Mouse (Mus musculus): ENCODE data around the gene Tas2r135. TPM values are rescaled to one million over a fixed set of nuclear protein-coding genes. Genes with fewer than 3 reads are reported as not detected.

Gene Tas2r135
- total RNA-seq, 4 experiments from 2014 or later = 1.00 to 5.7 (median 2.6) TPM

GRCm38 (mm10) chr6:42374701-42375100, 30.5 kb upstream of the Tas2r135 start:
- no peak for DNase-seq

DNA sequence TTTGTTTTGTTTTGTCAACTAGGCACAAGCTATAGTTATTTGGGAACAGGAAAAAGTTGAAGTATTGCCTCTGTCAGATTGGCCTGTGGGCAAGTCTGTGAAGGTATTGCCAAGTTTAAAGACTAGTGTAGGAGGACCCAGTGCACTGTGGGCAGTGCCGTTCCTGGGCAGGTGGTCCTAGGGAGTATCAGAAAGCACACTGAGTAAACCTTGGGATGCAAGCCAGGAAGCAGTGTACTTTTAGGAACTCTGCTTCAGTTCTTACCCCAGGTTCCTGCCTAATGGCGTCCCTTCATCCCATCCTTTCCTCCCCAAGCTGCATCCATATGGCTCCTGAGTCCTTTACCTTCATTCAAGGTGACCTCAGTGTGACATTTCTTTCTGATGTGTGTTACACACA, 30.1 kb upstream of the Tas2r135 start:
- no peak for DNase-seq

- no peak for DNase-seq
These were observed 29.2 kb upstream of the Tas2r135 start for GRCm38 (mm10) chr6:42376016-42376415.

- no peak for DNase-seq
These were observed 28.7 kb upstream of the Tas2r135 start for GRCm38 (mm10) chr6:42376504-42377019.

DNA sequence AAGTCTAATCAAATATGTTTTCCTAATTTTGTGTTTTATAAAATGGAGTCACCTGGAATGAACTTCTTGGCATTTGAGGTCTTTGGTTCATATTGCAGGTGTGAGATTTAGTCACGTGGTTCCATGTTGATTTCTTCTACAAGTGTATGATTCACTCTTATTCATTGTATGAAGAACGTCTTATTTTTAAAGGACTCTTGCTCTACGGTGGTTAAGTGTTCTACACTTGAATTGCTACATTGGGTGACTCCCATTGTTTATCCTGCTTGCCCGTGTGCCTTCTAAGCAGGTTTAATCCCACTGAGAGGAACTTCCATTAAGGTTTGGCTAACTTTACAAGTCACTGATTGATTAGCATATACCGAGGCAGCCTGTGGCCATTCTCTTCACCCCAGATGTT, 28.0 kb upstream of the Tas2r135 start:
- DNase-seq = no peak

DNA sequence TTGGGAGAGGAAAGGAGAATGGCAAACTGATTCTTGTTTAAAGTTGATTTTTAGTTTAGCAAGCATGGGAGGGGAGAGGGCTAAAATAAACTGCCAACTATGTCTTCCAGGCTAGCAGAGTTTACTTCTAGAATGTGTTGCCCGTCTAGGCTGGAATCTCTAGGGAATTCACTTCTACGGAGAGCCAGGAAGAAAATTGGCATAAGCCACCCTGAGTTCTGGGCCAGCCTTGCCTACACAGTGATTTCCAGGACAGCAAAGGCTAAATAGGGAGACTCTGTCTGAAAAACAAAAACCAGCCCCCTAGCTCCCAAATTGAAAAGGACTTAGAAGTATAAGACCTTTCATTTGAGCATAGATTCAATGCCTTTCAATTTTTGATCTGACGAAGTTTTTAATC, 25.7 kb upstream of the Tas2r135 start:
- no peak for DNase-seq

DNA sequence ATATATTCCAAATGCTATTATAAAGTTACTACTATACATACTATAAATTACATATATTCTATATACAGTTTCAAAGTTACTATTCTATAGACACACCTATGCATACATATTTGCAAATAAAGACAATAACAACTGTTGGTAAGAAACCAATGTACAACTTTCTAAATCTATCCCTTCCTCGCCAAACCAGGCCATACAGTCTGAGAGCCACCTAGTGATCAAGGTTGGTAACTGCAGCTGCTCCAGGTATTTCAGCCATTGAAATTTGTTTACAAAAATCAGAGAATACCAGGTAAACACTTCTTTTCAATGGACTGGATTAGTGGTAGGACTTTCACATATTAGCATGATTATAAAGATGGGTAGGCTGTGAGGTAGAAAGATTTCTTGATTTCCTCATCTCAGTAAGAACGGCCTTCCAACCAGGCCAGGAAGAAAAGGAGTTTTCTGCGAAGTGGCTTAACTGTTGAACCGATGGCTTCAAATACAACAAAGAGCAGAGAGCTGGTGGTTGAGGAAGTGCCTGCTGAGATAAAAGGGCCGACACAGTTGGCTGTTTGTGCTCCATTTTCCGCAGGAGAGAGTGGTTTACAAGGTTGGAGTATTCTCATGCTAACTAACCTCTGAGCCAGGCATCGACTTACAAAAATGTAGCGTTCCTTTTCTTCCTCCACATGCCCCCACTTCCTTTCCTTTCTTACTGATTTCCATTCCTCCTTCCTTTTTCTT, 24.7 kb upstream of the Tas2r135 start:
- DNase-seq = no peak

DNA sequence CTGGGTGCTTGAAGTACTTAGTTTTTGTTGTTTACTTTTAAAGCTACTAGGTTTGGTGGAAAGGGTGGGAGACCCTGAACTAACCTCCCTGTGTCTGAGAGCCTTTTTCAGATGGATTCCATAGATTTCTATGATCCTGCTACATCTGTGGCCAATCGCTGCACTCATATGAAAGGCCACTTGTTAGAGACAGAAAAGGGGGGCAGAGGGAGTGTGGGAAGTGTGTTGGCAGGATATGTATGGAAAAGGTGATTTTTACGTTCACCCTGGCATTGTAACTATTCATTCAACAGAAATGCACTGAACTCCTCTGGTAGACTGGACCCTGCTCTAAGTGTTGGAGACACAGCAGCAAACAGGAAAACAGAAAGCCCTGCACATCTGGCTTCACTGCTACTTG, 24.0 kb upstream of the Tas2r135 start:
- DNase-seq = no peak

GRCm38 (mm10) chr6:42381916-42382381, 23.3 kb upstream of the Tas2r135 start:
- no peak for DNase-seq

DNA sequence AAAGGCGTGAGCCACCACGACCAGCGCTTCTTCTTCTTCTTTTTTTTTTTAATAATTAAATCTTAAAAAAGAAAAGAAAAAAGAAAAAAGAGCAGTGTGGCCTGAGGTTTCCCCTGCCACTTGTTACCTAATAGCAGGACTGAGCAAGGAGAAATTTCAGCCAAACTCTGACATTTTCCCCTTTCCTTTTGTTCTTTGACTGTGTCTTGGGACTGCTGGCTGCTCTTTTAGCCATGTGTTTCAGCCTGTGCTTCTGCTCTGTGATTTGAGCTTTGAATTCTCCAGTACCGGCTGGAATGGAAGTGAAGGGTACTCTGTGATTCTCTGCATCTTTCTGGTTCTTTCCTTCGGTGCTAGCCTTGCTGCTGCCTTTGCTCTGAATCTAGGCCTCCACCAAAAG, 21.9 kb upstream of the Tas2r135 start:
- DNase-seq = no peak

GRCm38 (mm10) chr6:42385635-42386034, 19.6 kb upstream of the Tas2r135 start:
- no peak for DNase-seq

DNA sequence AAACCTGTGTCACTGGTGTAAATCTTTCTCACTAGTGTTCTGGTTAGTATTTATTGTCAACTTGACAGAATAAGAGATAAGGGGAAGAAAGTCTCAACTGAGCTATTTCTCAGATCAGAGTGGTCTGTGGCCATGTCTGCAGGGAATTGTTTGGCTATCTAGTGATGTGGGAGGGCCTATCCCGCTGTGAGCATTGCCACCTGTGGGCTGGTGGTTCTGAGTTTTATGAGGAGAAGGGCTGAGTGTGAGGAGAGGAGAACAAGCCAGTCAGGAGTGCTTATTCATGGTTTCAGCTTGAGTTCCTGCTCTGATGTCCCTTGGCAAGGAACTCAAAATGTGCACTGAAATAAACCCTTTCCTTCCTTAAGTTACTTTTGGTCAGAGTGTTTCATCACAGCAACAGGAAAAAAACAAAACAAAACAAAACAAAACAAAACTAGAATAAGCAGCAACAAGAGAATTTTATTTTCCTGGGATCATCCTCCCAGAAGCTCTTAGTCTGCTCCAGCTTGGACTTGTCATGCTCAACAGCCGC, 13.4 kb upstream of the Tas2r135 start:
- no peak for DNase-seq

DNA sequence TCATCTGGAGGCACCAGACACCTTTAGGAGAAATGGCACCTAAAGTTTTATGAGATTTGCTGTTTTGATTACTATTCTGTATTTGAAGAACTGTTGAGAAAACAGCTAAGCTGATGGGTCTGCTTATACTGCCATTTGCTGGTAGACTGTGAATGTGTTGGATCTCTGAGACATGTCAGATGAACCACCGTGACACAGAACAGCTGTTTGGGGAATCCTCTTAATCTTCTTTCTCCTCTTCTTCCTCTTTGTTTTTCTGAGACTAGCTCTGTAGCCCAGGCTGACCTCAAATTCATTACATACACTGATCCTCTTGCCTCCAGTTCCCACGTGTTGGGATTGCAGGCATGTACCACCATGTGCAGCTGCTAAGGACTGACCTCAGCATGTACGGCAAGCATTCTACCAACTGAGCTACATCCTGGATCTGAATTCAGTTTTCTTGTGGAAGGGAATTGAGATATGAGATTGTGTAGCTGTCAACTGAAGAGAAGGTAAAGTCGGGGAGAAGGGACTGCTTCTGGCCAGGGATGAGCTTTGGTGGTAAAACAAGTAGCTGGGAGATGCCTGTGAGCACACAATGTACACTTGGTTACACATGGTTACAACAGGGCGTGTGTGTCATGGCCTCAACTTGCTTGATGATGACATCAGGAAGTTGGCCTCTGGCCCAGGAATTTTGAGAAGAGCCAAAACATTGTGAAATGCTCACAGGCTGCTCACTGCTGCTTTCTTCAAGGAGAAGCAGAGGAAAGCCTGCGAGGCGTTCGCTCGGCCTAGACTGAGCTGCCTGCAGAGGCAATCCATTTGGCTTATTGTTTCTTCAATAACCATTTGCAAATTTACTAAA, 9.0 kb upstream of the Tas2r135 start:
- peak; percentile 96 for DNase-seq

DNA sequence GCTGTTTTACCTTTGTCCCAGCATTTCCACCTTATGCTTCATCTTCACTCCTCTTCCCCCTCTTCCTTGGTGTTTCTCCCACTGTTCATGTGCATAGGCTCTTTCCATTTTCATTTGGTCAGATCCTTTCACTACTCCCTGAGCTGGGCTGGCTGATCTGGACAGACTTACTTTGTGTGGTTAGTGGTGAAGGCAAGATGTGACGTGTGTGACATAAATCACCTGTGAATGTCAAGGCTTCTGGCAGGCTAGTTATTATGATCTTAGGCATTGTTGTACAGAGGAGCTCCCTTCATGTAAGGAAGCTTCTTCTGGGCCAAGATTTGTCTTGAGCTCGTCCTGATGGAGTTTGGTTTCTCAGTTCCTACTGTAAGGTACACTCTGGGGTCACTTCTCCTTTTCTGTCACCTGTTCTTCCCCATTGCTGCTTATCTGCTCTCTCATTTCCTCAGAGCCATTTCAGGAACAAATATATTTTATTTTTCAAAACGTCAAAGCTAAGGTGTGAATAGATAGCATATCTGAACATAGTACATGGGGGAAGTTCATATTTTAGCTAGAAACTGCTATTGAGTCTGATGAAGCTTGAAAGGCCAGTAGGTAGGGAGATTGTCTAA, 8.1 kb upstream of the Tas2r135 start:
- DNase-seq = peak; percentile 73

DNA sequence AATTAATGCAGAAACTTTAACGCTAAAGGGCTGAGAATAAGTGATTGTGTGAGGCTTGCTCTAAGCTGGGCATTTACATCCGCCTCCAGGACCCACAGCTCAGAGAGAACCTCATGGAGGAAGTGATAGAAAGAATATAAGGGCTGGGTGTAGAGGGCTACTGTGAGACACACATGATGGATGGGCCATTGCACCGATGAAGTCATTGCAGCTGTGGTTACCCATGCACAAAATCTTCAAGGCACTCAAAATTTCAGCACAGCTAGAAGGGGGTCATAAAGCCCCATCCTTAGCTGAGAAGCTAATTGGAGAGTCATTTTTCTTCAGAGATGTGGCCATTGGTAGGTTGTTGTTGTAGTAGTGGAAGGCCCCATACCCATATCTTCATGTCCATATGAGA, 6.9 kb upstream of the Tas2r135 start:
- peak; percentile 33 for DNase-seq

GRCm38 (mm10) chr6:42398998-42399397, 6.2 kb upstream of the Tas2r135 start:
- DNase-seq = peak; percentile 48

GRCm38 (mm10) chr6:42399938-42400337, 5.3 kb upstream of the Tas2r135 start, which contains the start of gene Tas2r143:
TSS of gene Tas2r143 (plus strand) at chr6:42400238.
- no peak for DNase-seq

- DNase-seq = peak; percentile 22
These were observed 14.2 kb downstream of the Tas2r135 start for GRCm38 (mm10) chr6:42419443-42419842.

DNA sequence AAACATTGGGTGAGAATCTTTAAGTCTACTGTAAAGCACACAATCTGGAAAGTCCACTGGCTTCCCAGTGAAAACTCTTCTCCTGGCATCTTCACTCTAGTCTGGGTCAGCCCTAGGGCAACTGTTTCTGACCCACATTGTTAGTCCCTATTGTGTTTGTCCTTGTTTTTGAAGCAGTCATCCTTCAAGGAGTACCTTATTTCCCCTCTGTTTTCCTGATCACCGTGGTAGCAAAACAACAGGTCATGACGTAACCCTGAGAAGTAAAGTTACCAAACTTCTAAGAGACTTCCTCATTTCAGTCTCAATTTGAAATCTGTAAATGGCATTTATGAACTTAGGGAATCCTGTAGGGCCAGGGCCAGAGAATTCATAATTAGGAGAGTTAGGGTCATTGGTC, 16.2 kb downstream of the Tas2r135 start:
- DNase-seq = no peak

GRCm38 (mm10) chr6:42424472-42424871, 19.2 kb downstream of the Tas2r135 start:
- no peak for DNase-seq

GRCm38 (mm10) chr6:42426337-42426736, 21.1 kb downstream of the Tas2r135 start:
- no peak for DNase-seq

DNA sequence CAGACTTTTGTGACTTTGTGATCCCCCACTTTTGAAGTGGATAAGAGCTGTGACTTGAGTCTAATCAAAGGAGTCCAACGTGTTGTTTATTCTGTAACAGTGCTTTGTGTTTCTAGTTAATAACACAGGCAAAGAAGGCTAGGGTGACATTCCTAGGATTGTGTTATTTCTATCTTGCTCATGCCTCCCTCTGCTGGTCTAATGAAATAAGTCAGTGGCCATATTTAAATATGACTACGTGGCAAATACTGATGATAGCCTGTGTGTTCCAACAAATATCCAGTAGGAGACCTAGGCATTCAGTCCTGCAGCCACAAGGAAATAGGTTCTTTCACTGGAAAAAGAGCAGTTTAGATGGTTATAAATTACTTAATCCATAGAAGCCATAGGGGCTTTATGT, 28.3 kb downstream of the Tas2r135 start:
- DNase-seq = no peak

DNA sequence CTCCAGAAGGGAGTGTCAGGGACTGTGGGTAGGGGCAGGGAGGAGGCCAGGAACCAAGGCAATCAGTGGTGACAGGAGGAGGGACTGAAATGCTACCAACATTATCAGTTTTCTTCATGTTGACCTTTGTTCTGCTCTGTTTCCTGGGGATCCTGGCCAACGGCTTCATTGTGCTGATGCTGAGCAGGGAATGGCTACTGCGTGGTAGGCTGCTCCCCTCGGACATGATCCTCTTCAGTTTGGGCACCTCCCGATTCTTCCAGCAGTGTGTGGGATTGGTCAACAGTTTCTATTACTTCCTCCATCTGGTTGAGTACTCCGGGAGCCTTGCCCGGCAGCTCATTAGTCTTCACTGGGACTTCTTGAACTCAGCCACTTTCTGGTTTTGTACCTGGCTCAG, 29.2 kb downstream of the Tas2r135 start, which contains the start of gene Tas2r126:
Gene Tas2r126 (plus strand): TSS at position 90 of the 400 bp plus-strand sequence.
- DNase-seq = no peak
